Mouse (Mus musculus): ENCODE measurements around the gene Adcy5. TPM values are rescaled to one million over a fixed set of nuclear protein-coding genes. Genes with fewer than 3 reads are reported as not detected.
A peak's percentile ranks its signal among the peaks of the same experiment; 100 is the strongest.

Adcy5 gene
- polyA plus RNA-seq, 1 experiment from 2014 or later, result 1.8 TPM

GRCm38 (mm10) chr16:35139873-35140619, 14.6 kb upstream of the Adcy5 start:
- no peak overlapping the region for H3K9ac ChIP-seq
- H3K36me3 ChIP-seq (ENCODE audit: insufficient read depth), result no peaks in the 10 kb centered on the region
- DNase-seq, result no peak
- no peak overlapping the region for H3K4me3 ChIP-seq (ENCODE audit: low read depth, low read length)
- 19% methylated on average over 11 of the region's 11 CpGs for WGBS
- H3K27me3 ChIP-seq (ENCODE audit: insufficient read depth, low read length), result no peaks in the 10 kb centered on the region
- peak; percentile 63; the same call in 1 of the 2 replicates for ATAC-seq (ENCODE audit: insufficient read depth)
- no peaks in the 10 kb centered on the region for H3K9me3 ChIP-seq (ENCODE audit: low read depth, low read length)
- no peak overlapping the region for H3K27ac ChIP-seq (ENCODE audit: low read depth)
- no peak for TF ChIP-seq CTCF (IDR thresholded peaks at IDR 0.05; ENCODE audit: low read depth)
- 0 out of 2 replicates have a peak, but pooled peaks cover 2% of the 10 kb centered on the region for H3K4me1 ChIP-seq (ENCODE audit: insufficient read depth)
- H3K4me2 ChIP-seq, result peak overlapping the region; percentile 35; the same call in 1 of the 2 replicates

GRCm38 (mm10) chr16:35140620-35140975, 14.1 kb upstream of the Adcy5 start:
- H3K27ac ChIP-seq (ENCODE audit: low read depth), result no peak overlapping the region
- H3K4me3 ChIP-seq (ENCODE audit: low read depth, low read length), result no peak overlapping the region
- no peak overlapping the region for H3K9ac ChIP-seq
- H3K27me3 ChIP-seq (ENCODE audit: insufficient read depth, low read length), result no peaks in the 10 kb centered on the region
- H3K9me3 ChIP-seq (ENCODE audit: low read depth, low read length), result no peaks in the 10 kb centered on the region
- H3K4me2 ChIP-seq, result peak overlapping the region; percentile 35; the same call in 1 of the 2 replicates
- 35% methylated on average over 9 of the region's 9 CpGs for WGBS
- H3K36me3 ChIP-seq (ENCODE audit: insufficient read depth), result no peaks in the 10 kb centered on the region
- no peak for TF ChIP-seq CTCF (IDR thresholded peaks at IDR 0.05; ENCODE audit: low read depth)
- 0 out of 2 replicates have a peak, but pooled peaks cover 2% of the 10 kb centered on the region for H3K4me1 ChIP-seq (ENCODE audit: insufficient read depth)
- DNase-seq (peak; percentile 53), ATAC-seq (ENCODE audit: insufficient read depth) (peak; percentile 65; the same call in 1 of the 2 replicates)

- no peak overlapping the region for H3K27ac ChIP-seq (ENCODE audit: low read depth)
- WGBS, result 73% methylated on average over 8 of the region's 8 CpGs
- H3K4me2 ChIP-seq, result no peak overlapping the region
- no peaks in the 10 kb centered on the region for H3K9me3 ChIP-seq (ENCODE audit: low read depth, low read length)
- TF ChIP-seq CTCF (IDR thresholded peaks at IDR 0.05; ENCODE audit: low read depth), result no peak
- no peak for DNase-seq
- ATAC-seq (ENCODE audit: insufficient read depth), result no peak
- H3K4me3 ChIP-seq (ENCODE audit: low read depth, low read length), result no peak overlapping the region
- H3K9ac ChIP-seq, result no peak overlapping the region
- H3K27me3 ChIP-seq (ENCODE audit: insufficient read depth, low read length), result no peaks in the 10 kb centered on the region
- H3K36me3 ChIP-seq (ENCODE audit: insufficient read depth), result no peaks in the 10 kb centered on the region
- H3K4me1 ChIP-seq (ENCODE audit: insufficient read depth), result 0 out of 2 replicates have a peak, but pooled peaks cover 2% of the 10 kb centered on the region
Measured at GRCm38 (mm10) chr16:35141839-35142238, 12.8 kb upstream of the Adcy5 start.

- Histone ChIP-seq H3K4me1 (ENCODE audit: insufficient read depth) (no peaks in the 10 kb centered on the region), H3K27ac (ENCODE audit: low read depth) (no peak overlapping the region), H3K27me3 (ENCODE audit: insufficient read depth, low read length) (peaks cover 2% of the 10 kb centered on the region; the same call in 1 of the 2 replicates), H3K4me2 (no peak overlapping the region), H3K36me3 (ENCODE audit: insufficient read depth) (no peaks in the 10 kb centered on the region), H3K4me3 (ENCODE audit: low read depth, low read length) (no peak overlapping the region), H3K9me3 (ENCODE audit: low read depth, low read length) (no peaks in the 10 kb centered on the region), H3K9ac (no peak overlapping the region)
- DNase-seq, result no peak
- WGBS, result 24% methylated on average over 4 of the region's 4 CpGs
- no peak for TF ChIP-seq CTCF (IDR thresholded peaks at IDR 0.05; ENCODE audit: low read depth)
- no peak for ATAC-seq (ENCODE audit: insufficient read depth)
Measured at GRCm38 (mm10) chr16:35146153-35146552, 8.5 kb upstream of the Adcy5 start.

- H3K27ac ChIP-seq (ENCODE audit: low read depth), result no peak overlapping the region
- no peak overlapping the region for H3K4me3 ChIP-seq (ENCODE audit: low read depth, low read length)
- 2% methylated on average over 12 of the region's 12 CpGs for WGBS
- no peaks in the 10 kb centered on the region for H3K36me3 ChIP-seq (ENCODE audit: insufficient read depth)
- 0 out of 2 replicates have a peak, but pooled peaks cover 2% of the 10 kb centered on the region for H3K4me1 ChIP-seq (ENCODE audit: insufficient read depth)
- DNase-seq, result peak; percentile 25
- no peak for TF ChIP-seq CTCF (IDR thresholded peaks at IDR 0.05; ENCODE audit: low read depth)
- H3K4me2 ChIP-seq, result no peak overlapping the region
- no peak for ATAC-seq (ENCODE audit: insufficient read depth)
- H3K27me3 ChIP-seq (ENCODE audit: insufficient read depth, low read length), result peaks cover 58% of the 10 kb centered on the region
- no peaks in the 10 kb centered on the region for H3K9me3 ChIP-seq (ENCODE audit: low read depth, low read length)
- no peak overlapping the region for H3K9ac ChIP-seq
Measured at GRCm38 (mm10) chr16:35153146-35153755, 1.4 kb upstream of the Adcy5 start.

- peak overlapping the region; percentile 65 for H3K4me3 ChIP-seq (ENCODE audit: low read depth, low read length)
- no peaks in the 10 kb centered on the region for H3K9me3 ChIP-seq (ENCODE audit: low read depth, low read length)
- peak overlapping the region; percentile 69; the same call in 1 of the 2 replicates for H3K27ac ChIP-seq (ENCODE audit: low read depth)
- 0 out of 2 replicates have a peak, but pooled peaks cover 2% of the 10 kb centered on the region for H3K4me1 ChIP-seq (ENCODE audit: insufficient read depth)
- TF ChIP-seq CTCF (IDR thresholded peaks at IDR 0.05; ENCODE audit: low read depth), result no peak
- H3K27me3 ChIP-seq (ENCODE audit: insufficient read depth, low read length), result peaks cover 58% of the 10 kb centered on the region
- H3K36me3 ChIP-seq (ENCODE audit: insufficient read depth), result no peaks in the 10 kb centered on the region
- peak overlapping the region; percentile 96 for H3K4me2 ChIP-seq
- peak; percentile 57 for ATAC-seq (ENCODE audit: insufficient read depth)
- H3K9ac ChIP-seq, result peak overlapping the region; percentile 65
- under 1% methylated on average over 29 of the region's 29 CpGs for WGBS
- DNase-seq, result peak; percentile 70
Measured at GRCm38 (mm10) chr16:35154245-35154640, 434 bp upstream of the Adcy5 start.
